Mouse (Mus musculus): ENCODE measurements around the gene Nipsnap3b.

DNA sequence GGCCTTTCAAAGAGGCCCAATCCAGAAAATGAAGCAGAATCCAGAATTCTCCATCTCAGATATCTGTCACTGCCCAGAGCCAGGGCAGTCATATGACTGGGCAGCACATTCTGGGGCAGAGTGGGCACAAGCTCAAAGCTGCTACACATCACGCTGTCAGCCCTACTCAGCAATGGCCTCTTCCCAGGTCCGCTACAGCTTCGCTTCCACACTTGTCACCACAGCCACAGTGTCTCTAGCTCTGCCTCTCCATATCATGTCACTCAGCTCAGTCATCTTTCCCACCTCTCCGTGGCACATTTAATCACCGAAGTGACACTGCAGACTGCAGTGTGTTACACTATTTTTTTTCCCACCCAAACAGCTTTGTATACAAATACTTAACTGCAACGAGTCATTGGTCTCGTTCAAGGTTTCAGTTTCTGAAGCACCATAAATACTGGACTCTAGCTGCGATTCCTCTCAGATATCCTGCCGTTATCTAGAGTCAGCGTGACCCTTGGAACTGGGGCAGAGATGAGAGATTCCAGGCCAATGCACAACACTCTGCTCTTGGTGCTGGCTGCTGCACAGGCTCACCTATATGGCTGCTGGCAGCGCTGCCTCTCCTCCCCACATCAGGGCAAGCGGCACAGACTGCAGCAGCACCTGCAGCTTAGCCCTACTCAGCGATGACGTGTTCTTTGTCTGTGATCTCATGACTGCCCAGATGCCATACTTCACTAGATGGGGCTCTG lies 11.7 kb downstream of the Nipsnap3b start:
- TF ChIP-seq MYOG (IDR thresholded peaks at IDR 0.05; ENCODE audit: control insufficient read depth in 1 of 3, insufficient read depth in 1 of 3, insufficient read length in 2 of 3, low read depth in 2 of 3) (no peak), MYOD1 (IDR thresholded peaks at IDR 0.05; ENCODE audit: control insufficient read depth in 1 of 3, insufficient read length in 2 of 3, low read depth in 2 of 3) (no peak), USF1 (IDR thresholded peaks at IDR 0.05; ENCODE audit: low read depth) (no peak), E2F4 (IDR thresholded peaks at IDR 0.05; ENCODE audit: insufficient read depth) (no peak), POLR2AphosphoS2 (IDR thresholded peaks at IDR 0.05; ENCODE audit: insufficient read length, low read depth) (no peak), TCF12 (IDR thresholded peaks at IDR 0.05; ENCODE audit: insufficient read depth, poor library complexity, severe bottlenecking) (no peak), POLR2A (IDR thresholded peaks at IDR 0.05; ENCODE audit: insufficient read length, low read depth) (no peak), CEBPB (IDR thresholded peaks at IDR 0.05; ENCODE audit: insufficient read depth, poor library complexity, severe bottlenecking) (no peak), REST (IDR thresholded peaks at IDR 0.05; ENCODE audit: insufficient read depth, insufficient read length) (no peak), MAX (IDR thresholded peaks at IDR 0.05; ENCODE audit: low read depth) (no peak)
